7 mouse cellular contexts compared by ENCODE assay signal in genomic region chr6:37351731-37352380, GRCm38 (mm10). TPM values are rescaled to one million over a fixed set of nuclear protein-coding genes. Genes with fewer than 3 reads are reported as not detected.
DNase-seq lines count a peak whose midpoint lies in the region; ATAC-seq and TF ChIP-seq lines count a peak whose summit lies in the region.

No protein-coding gene starts in this region.

- no peak overlapping the region for H3K4me3 ChIP-seq in ES-Bruce4 (ENCODE audit: low read depth, low read length)
- no peak overlapping the region for H3K4me3 ChIP-seq in embryonic facial prominence, embryonic 12.5 days

- TF ChIP-seq POLR2A in ES-Bruce4 (IDR thresholded peaks at IDR 0.05; ENCODE audit: insufficient read depth, low read length), result no peak

- H3K9ac ChIP-seq in ES-Bruce4 (ENCODE audit: low read depth, poor library complexity, severe bottlenecking), result no peak overlapping the region
- no peak overlapping the region for H3K9ac ChIP-seq in embryonic facial prominence, embryonic 12.5 days

- peak; percentile 92 for TF ChIP-seq CTCF in ES-Bruce4 (IDR thresholded peaks at IDR 0.05; ENCODE audit: low read depth, low read length)

- no peak overlapping the region for H3K27ac ChIP-seq in ES-Bruce4 (ENCODE audit: insufficient read depth, low read length)
- H3K27ac ChIP-seq in embryonic facial prominence, embryonic 12.5 days, result no peak overlapping the region

- TF ChIP-seq EP300 in ES-Bruce4 (IDR thresholded peaks at IDR 0.05; ENCODE audit: insufficient read depth, low read depth, low read length), result 0 out of 2 replicates have a peak, but pooled peaks have one; percentile 15

- no peaks in the 10 kb centered on the region for H3K9me3 ChIP-seq in ES-Bruce4 (replicated peaks; ENCODE audit: control insufficient read depth, insufficient read depth, low read length, poor library complexity, severe bottlenecking)
- no peaks in the 10 kb centered on the region for H3K9me3 ChIP-seq in embryonic facial prominence, embryonic 12.5 days

- WGBS in embryonic facial prominence, embryonic 12.5 days, result 20% methylated on average over 10 of the region's 10 CpGs

- H3K36me3 ChIP-seq in ES-Bruce4 (ENCODE audit: control insufficient read depth, insufficient read depth, low read length, poor library complexity, severe bottlenecking), result no peaks in the 10 kb centered on the region
- H3K36me3 ChIP-seq in embryonic facial prominence, embryonic 12.5 days, result peaks cover 44% of the 10 kb centered on the region; the same call in 1 of the 2 replicates

- intact Hi-C loops in heart, postnatal 25 days (cut with DNase I), result loop anchor here (1.0 to 10.0 kb wide), 3 partner anchors 255 to 713 kb away; no protein-coding TSS in a partner anchor

- H3K4me2 ChIP-seq in embryonic facial prominence, embryonic 12.5 days (replicated peaks), result no peak overlapping the region

- ATAC-seq in embryonic facial prominence, embryonic 12.5 days (ENCODE audit: insufficient number of reproducible peaks, insufficient read depth, low FRiP score, low TSS enrichment), result peak; percentile 37; the same call in 1 of the 2 replicates

- H3K4me1 ChIP-seq in ES-Bruce4 (ENCODE audit: control insufficient read depth, insufficient read depth, low read length), result no peaks in the 10 kb centered on the region
- H3K4me1 ChIP-seq in embryonic facial prominence, embryonic 12.5 days, result peaks cover 7% of the 10 kb centered on the region; the same call in 1 of the 2 replicates

- peak; percentile 71 for DNase-seq in adrenal gland, postnatal 14 days
- DNase-seq in heart, postnatal 25 days (ENCODE audit: low spot score), result peak; percentile 37
- DNase-seq in layer of hippocampus, adult 11-12 months (ENCODE audit: low spot score), result peak; percentile 68
- DNase-seq in lung, postnatal 14 days, result peak; percentile 75
- peak; percentile 60 to 70 for DNase-seq in right cerebral cortex, adult 2 months (ENCODE audit: low spot score in 2 of 2)

- H3K27me3 ChIP-seq in ES-Bruce4 (ENCODE audit: control insufficient read depth, insufficient read depth, low read length, poor library complexity, severe bottlenecking), result no peaks in the 10 kb centered on the region
- no peaks in the 10 kb centered on the region for H3K27me3 ChIP-seq in embryonic facial prominence, embryonic 12.5 days

RNA-seq across cellular contexts. Expression of gene Dgki, which starts 51.9 kb away (rescaled TPM):
- 1.4 and 2.0 TPM in 2 replicates for polyA plus RNA-seq in ES-Bruce4 (2011; ENCODE audit: insufficient read depth, insufficient read length, low read depth, missing spikeins)
- 2.2 and 2.4 TPM in 2 replicates for total RNA-seq in adrenal gland, postnatal 14 days (2021)
- polyA plus RNA-seq in embryonic facial prominence, embryonic 12.5 days (2016; fragmentation: Nextera tagmentation; extraction: Ambion mirVana), result 1.2 and 1.3 TPM in 2 replicates
- total RNA-seq in heart, postnatal 25 days (2021), result under 1 TPM; 0.20 to 0.29 TPM
